Mouse (Mus musculus): ENCODE results near the gene Capza1.
"Not testable (repeated sequence)": the region's sequence is repeated elsewhere in the genome, so short reads cannot be mapped to it uniquely, and the experiment has no call there.

The Capza1 gene

GRCm38 (mm10) chr3:104863786-104864650 is at the start of gene Capza1, which contains the start of gene St7l:
Gene Capza1, minus strand, starts transcription at chr3:104864505.
Gene St7l, plus strand, starts transcription at chr3:104864005.
- DNase-seq (ENCODE audit: low spot score in 2 of 2) = peak; percentile 70 to 88

DNA sequence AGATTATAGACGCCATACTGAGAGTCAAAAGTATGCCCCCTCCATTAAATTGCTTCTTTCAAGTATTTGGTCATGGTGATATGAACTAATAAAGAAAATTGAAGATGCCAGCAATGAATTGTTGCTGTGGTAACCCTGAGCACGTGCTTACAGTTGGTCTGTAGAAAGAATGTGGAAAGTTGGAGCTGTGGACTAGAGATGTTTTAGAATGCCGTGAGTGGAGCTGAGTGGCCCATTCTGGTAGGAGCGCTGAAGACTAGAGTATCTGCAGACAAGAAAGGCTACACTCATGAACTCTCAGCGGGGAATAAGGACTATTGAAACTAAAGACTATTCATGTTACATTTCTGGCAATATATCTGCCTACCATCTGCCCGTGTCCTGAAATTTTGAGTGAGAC is 44.9 kb upstream of the Capza1 start:
- no peak for DNase-seq (ENCODE audit: low spot score in 2 of 2)

GRCm38 (mm10) chr3:104906007-104906406 is 41.7 kb upstream of the Capza1 start:
- DNase-seq (ENCODE audit: low spot score in 2 of 2) = peak in 1 of 2 experiments; percentile 36

DNA sequence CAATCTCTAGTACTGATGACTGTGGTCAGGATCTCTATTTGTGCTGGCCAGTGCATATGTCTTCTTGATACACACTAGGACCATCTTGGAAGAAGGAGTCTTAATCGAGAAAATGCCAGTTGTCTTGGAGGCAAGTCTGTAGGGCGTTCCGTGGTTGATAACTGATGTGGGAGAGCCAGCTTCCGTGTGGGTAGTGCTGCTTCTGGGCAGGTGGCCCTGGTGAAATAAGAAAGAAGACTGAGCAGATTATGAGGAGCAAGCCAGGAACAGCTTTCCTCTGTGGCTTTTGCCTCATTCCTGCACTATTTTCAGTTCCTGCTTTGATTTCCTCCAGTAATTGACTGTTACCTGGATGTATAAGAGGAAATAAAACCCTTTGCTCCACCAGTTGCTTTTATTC is 41.1 kb upstream of the Capza1 start:
- peak in 1 of 2 experiments; percentile 16 for DNase-seq (ENCODE audit: low spot score in 2 of 2)

- no peak for DNase-seq (ENCODE audit: low spot score in 2 of 2)
These were observed 36.8 kb upstream of the Capza1 start for GRCm38 (mm10) chr3:104901154-104901553.

- no peak for DNase-seq (ENCODE audit: low spot score in 2 of 2)
These were observed 31.8 kb upstream of the Capza1 start for GRCm38 (mm10) chr3:104896141-104896540.

- DNase-seq (ENCODE audit: low spot score in 2 of 2) = no peak
These were observed 24.3 kb upstream of the Capza1 start for GRCm38 (mm10) chr3:104888585-104888984.

- no peak for DNase-seq (ENCODE audit: low spot score in 2 of 2)
These were observed 5.3 kb upstream of the Capza1 start for GRCm38 (mm10) chr3:104869611-104870010.

- DNase-seq (ENCODE audit: low spot score in 2 of 2) = not testable (repeated sequence)
These were observed 2.4 kb upstream of the Capza1 start for GRCm38 (mm10) chr3:104866674-104867073.

DNA sequence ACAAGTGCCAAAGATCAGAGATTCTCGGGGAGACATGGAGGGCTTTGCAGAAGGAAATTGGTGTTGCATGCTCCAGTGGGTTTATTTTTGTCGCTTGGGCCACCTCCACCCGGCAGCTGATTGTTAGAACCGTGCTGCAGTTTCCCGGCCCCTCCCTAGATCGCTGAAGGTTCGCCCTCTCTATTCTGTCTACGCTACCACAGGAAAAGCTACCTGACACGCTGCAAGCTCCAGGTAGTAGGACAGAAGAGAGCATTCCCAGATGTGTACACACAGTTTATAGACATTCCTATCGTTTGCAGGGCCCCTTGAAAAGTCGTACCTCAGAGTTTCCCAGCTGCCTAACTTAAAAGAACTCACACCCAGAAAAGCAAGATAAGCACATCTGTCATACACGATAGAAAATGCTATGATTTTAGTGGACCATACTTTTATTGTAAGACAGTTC is 1.1 kb upstream of the Capza1 start:
- DNase-seq (ENCODE audit: low spot score in 2 of 2) = no peak

DNA sequence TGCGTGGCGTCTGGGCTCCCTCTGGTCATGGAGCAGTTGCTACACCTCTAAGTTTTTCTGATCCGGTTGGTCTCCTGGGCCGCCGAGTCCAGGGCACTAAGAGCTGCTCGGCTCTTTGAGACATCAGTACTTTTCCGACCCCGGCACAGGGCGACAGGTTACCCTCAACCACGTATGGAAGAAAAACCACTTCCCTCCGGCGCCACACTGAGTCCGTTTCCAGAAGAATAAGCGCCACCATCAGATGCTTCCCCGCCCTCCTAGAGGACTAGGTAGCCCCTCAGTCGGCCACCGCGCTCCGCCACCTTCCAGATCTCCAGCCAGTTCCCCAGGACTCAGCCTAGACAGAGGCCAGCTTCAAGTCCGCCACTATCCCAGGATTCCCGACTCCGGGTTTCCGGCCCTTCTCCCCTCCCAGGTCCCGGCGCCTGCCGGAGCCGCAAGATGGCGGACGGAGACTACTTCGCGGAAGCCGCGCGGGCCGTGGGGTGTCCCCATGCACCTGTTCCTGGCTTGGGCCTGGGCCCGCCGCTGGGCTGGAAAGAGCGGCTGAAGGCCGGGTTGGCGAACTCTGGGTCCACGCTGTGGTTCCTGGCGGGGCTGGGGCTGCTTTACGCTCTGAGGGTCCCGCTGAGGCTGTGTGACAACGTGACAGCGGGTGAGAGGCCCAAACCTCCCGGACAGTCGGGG is 491 bp upstream of the Capza1 start:
- DNase-seq (ENCODE audit: low spot score in 2 of 2) = peak; percentile 52 to 87

DNA sequence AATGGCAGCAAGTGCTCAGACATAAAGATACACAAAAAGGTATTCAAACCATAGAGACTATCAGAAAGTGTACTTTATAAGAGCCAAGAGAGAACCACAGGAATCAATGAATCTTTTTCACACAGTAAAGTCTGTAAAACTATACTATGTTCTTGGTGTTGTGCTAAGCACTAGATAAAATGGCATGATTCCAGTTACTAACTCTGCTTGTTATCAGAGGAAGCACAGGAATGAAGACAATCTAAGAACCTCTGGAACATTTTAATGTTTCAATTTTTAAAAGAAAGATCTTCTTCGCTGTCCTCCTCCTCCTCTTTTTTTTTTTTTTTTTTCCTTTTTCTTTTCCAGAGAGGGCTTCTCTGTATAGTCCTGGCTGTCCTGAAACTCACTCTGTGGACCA is 5.7 kb downstream of the Capza1 start:
- no peak for DNase-seq (ENCODE audit: low spot score in 2 of 2)

- no peak for DNase-seq (ENCODE audit: low spot score in 2 of 2)
These were observed 8.2 kb downstream of the Capza1 start for GRCm38 (mm10) chr3:104856106-104856505.

DNA sequence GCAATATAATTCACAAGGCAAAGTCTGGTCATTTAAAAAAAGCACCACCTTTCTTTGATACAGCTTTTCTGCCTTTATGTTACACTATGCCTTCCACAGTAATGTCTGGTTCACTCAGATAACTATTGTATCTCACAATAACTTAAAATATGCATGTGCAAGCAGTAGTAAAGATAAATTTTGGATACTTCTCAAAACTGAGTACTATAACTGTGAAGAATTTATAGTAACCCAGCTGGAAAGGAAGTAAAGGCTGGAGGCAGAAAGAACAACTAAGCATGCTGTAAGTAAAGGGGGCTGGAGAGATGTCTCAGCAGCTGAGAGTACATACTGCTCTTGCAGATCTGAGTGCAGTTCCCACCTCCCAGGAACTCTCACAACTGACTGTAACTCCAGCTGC is 9.4 kb downstream of the Capza1 start:
- no peak for DNase-seq (ENCODE audit: low spot score in 2 of 2)

DNA sequence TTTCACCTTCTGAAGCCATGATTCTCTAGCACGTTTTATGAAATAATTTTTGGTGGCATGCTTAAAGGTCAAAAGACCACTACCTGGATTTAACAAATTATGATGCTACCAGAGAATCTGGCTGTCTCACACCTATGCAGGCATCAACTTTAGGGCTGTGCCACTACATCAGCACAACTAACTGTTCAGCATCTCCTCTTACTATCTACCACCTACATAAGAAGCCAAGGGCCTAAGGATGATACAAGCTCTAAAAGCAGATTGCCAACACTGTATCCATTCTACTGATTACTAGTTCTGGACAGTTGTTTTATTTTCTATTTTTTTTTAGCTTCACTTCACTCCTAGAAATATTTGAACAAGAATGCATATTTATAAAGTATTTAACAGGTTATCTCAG is 9.8 kb downstream of the Capza1 start:
- no peak for DNase-seq (ENCODE audit: low spot score in 2 of 2)

DNA sequence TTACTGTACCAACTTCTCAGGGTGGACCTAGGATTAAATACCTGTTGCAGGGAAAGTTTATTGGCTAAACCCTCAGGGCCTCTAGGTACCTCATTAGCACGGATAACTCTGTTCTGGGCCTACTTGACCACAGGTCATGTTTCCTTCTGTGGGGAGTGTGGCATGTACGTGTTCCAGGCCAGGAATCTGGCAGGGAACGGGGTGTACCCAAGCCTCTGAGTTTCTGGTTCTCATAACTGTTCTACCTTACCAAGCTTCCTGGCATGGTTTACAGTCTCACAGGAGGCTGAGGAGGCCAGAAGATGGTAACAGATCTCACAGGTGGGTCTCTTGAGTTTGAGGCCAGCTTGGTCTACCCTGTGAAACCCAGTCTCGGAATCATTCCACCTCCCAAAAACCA is 17.7 kb downstream of the Capza1 start:
- DNase-seq (ENCODE audit: low spot score in 2 of 2) = no peak

GRCm38 (mm10) chr3:104841049-104841448 is 23.3 kb downstream of the Capza1 start:
- DNase-seq (ENCODE audit: low spot score in 2 of 2) = no peak

DNA sequence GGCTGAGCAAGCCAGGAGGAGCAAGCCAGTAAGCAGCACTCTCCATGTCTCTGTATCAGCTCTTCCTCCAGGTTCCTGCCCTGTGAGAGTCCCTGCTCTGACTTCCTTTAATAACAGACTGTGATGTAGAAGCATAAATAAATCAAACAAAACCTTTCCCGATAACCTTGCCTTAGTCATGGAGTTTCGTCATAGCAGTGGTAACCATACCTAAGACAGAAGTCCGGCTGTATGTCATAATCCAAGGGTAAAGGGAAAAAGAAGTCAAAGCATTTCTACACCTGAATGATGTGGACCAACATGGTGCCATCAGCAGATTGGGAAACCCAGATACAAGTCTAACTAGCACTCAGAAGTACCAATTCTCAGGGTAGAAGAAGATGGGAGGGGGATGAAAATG is 28.5 kb downstream of the Capza1 start:
- no peak for DNase-seq (ENCODE audit: low spot score in 2 of 2)

DNA sequence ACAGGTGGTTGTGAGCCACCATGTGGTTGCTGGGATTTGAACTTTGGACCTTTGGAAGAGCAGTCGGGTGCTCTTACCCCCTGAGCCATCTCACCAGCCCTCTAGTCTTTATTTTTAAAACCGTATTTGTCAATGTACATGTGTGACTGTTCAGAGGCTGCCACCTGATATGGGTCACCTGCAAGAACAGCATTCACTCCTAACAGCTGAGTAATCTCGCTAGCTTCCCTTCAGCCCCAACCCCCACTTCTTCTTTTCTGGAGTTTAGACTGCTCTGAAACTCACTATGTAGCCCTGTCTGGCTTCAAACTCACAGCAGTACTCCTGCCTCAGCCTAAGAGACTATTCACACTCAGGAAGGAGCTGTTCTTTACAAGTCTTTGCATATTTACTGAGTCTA is 41.9 kb downstream of the Capza1 start:
- no peak for DNase-seq (ENCODE audit: low spot score in 2 of 2)

- no peak for DNase-seq (ENCODE audit: low spot score in 2 of 2)
These were observed 43.9 kb downstream of the Capza1 start for GRCm38 (mm10) chr3:104820426-104820825.

DNA sequence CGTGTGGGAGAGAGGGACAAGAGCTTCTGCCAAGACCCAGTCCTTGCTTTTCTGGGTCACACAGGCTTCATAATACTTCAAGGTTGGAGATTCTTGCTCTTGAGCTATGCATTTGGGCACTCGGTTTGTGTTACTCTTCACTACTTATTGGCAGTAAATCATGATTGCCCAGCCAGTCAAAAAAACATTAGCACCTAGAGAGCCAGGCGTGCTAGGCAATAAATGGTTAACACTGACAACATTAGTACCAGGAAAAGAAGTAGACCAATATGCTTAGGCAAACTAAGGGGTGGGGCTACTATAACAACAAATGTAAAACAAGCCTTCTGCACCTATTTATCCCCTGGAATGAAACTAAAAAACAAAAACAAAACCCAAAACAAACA is 45.6 kb downstream of the Capza1 start:
- DNase-seq (ENCODE audit: low spot score in 2 of 2) = no peak

DNA sequence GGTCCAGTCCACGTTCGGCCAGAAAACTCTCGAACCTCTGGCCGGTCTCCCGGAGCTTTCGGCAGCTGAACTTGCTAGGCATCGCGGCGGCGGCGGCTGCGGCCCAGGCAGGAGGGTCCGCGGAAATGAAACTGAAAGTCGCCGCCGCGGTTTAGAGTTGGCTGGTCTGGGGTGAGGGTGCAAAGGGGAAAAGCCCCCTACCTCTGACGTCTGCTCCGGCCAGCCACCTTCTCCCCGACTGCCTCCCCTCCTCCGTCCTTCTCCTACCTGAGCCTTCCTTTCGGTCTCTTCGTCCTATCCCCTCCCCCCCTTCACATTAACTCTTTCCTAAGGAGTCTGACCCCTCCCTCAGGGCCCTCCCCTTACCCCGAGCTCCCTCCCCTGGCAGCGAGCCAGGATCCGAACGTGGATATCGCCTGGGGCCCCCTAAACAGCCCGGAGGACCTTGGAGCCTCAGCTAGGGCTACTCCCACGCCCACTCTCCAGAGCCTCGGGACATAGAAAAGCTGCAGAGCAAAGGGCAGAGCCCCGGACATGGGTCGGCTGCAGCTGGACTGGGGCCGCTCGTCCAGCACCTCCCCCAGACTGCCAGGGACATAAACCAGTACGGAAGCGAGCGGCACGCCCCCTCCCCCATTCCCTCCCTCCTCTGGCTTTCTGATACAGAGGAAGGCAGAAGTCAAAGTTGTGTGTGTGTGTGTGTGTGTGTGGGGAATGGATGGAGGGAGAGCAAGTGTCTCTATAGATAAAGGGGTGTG is 46.1 kb downstream of the Capza1 start, which contains the start of gene Mov10:
Gene Mov10 (minus strand): TSS at position 573 of the 758 bp plus-strand sequence.
- DNase-seq (ENCODE audit: low spot score in 2 of 2) = peak in 1 of 2 experiments; percentile 22

Measured in left cerebral cortex, adult 9 months (tissue).